Mouse (Mus musculus) G1E-ER4 (cell line): ENCODE results near the gene Fstl1. TPM values are rescaled to one million over a fixed set of nuclear protein-coding genes. Genes with fewer than 3 reads are reported as not detected.

Experiments
- GATA1 ChIP-seq: IDR thresholded peaks from one replicate; pipeline ENCODE4 v1.8.0; 2012; ENCODE audit warnings: low read length, inconsistent platforms
- polyA plus RNA-seq: library from polyadenylated mRNA; stranded (reverse); fragments of >175 nt; gene quantifications from 2 replicates; pipeline ENCODE4 v1.2.3, GENCODE M21; 2012

Fstl1 gene
- polyA plus RNA-seq, 1 experiment, result not detected

DNA sequence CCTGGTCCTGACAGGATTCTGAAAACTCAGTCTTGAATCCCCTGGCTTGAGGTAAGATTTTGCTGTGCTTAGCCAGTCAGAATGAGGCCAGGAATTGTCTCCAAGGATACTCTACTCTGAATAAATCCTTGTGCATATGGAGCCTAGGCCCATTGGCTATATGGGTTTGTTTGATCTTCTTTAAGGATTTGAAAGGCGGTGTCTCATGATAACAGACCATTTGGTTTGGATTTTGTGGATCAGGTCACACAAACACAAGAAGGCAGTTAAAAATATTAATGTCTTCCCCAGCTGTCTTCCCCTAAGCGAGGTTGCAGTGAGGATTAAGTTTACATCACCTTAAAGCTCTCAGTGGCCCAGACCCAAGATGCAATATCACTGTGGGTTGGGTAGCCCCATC, 65.8 kb downstream of the Fstl1 start:
- no peak for TF ChIP-seq GATA1

- TF ChIP-seq GATA1, result no peak
Observed at GRCm38 (mm10) chr16:37843740-37844139, 67.1 kb downstream of the Fstl1 start.

DNA sequence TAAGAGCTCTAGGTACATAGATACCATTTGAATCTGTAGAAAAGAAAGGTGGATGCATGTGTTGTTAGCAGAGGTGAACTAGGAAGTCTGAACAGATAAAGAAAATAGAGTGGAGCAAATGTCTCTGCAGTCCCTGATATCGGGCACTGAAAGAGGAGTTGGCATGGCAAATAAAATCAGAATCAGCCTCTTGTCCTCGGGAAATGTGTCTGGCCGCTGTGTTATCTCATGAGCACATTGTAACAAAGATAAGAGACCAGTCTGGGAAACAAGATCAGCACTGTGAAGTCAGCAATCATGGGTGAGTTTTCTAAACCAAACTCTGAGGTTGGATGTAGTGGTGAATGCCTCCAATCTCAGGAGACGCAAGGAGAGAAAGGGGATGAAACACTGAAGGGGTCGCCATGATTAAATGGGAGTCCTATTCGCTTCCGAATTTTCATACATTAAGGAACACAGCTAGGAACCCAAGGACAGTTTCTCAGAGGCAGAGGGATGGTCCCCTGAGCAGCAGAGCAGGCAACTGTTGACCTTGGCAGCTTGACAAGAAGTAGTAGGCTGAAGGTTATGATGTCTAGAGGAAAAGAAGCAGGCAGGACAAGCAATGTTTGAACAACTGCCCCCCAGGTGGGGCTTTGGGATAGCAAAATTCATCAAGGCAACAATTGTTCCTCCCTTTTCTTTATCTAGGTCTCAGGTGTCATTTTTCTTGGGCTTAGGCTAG, 68.7 kb downstream of the Fstl1 start:
- TF ChIP-seq GATA1, result peak; percentile 51

DNA sequence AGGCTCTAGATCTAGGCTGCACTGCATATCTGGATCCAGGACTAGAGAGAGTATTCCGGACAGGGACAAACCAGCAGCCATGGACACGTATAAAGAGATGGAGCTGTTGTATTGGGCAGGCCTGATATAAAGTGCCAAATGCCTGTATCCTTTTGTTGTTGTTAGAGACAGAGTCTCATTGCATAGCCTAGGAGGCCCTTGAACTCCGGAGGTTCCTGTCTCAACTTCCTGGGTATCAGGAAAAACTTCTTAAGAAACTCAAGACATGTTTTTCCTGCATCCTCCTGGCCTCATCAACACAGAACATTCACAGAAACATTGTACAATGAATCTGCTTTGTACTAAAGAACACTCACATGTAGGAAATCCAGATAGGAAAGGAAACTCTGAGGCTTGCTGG, 70.4 kb downstream of the Fstl1 start:
- TF ChIP-seq GATA1, result no peak

GRCm38 (mm10) chr16:37851366-37851765, 74.7 kb downstream of the Fstl1 start:
- no peak for TF ChIP-seq GATA1

DNA sequence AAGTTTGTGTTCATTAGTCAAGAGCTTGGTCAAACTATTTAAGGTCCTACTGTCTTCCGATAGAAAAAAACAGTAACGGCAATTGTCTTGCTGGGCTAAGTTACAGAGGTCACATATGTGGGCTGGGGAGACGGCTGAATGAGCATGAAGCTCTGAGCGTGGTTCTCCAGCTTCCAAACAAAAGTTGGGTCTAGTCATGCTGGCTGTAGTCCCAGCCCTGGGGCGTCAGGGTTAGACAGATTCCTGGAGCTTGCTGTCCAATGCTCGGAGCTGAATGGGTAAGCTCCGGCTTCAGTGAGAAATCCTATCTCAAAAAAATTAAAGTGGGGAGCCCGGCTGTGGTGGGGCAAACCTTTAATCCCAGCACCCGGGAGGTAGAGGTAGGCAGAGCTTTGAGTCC, 76.6 kb downstream of the Fstl1 start:
- no peak for TF ChIP-seq GATA1

GRCm38 (mm10) chr16:37854054-37854453, 77.4 kb downstream of the Fstl1 start:
- TF ChIP-seq GATA1, result no peak

DNA sequence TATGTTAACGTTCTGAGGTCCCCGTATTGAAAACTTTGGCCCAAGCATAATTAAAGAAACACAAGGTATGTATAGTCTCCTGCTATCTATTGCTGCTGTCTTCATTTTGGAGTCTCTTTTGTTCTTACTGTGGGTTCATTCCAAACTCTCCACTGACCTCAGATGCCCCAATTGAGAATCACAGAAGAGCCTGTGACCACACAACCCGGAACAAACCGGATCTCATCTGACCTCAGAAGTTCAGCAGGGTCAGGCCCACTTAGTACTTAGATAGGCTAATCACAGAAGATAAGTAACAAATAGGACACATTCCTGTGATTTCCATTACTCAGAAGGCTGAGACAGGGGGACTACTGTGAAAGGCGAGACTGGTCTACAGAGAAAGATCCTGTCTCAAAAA, 77.9 kb downstream of the Fstl1 start:
- TF ChIP-seq GATA1, result no peak

DNA sequence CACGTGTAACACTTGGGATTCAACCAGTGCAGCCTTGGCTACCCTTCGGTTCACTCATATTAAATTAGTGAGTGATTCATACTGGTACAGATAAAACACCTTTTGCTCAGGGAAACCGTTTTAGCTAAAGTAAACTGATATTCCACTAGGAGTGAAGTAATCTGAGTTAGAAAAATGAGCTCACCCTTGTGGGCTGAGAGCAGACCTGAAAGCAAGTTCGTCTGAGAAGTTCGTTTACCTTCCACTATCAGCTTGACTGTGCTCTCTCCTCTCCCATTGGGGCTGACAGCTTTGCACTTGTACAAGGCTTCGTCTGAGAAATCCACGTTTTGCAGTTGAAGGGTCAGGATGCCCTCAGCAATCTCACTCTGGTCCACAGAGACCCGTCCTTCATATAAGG, 78.9 kb downstream of the Fstl1 start:
- no peak for TF ChIP-seq GATA1

DNA sequence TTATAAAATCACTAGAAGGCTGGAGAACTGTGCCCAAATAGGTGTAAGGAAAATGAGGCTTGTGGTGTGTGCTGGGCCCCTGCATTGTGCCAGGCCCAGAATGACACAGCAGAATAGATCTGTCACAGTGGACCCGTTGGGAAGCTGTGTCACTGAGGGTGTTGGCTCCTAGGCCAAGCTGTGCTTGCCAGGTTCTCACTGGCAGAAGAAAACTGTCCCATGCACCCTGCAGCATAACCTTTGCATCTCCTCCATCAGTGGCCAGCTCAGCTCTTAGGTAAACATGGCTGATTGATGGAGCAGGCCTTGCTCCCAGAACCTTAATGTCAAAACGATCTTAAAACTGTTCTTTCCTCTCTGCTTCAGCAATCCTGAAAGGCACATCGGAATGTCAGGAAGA, 79.7 kb downstream of the Fstl1 start:
- no peak for TF ChIP-seq GATA1

DNA sequence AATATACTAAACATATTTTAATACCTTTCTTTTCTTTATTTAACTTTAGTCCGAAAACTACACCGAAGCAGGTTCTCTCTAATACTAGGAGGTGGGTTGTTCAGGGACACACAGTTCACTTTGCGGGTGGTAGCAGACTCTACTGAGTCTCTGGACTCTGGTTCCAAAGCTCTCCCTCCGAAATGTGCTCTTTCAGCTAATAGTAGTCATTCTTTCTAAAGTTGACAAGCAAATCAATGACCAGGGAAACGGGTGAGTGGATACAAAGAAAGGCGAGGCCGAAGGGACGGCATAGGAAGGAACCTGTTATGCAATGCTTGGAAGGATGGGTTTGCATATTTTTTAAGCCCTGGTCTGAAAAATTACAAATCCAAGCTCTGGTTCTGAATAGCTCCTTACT, 80.8 kb downstream of the Fstl1 start:
- no peak for TF ChIP-seq GATA1

DNA sequence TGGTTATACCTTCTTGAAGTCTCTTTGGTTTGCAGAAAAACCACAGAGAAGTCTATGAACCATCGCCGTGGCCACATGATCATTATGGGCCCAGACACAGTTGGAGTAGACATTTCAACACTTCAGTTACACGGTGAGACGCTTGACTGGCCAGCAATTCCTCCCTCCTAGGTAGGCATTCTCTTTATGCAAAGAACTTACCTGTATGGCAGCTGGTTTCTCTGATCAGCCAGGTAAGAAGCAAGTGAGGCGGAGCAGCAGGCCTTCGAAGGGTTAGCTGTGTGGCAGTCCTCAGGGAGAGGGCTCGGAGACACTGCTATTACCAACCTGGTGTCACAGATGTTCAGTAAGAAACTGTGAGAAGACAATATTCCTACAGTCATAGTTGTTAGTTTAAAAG, 83.5 kb downstream of the Fstl1 start:
- TF ChIP-seq GATA1, result no peak

GRCm38 (mm10) chr16:37861029-37861428, 84.4 kb downstream of the Fstl1 start, which contains the start of gene Gm36028:
Gene Gm36028, minus strand, starts transcription at chr16:37861146.
- no peak for TF ChIP-seq GATA1

GRCm38 (mm10) chr16:37863876-37864275, 87.2 kb downstream of the Fstl1 start:
- TF ChIP-seq GATA1, result no peak

GRCm38 (mm10) chr16:37865841-37866240, 89.2 kb downstream of the Fstl1 start:
- TF ChIP-seq GATA1, result no peak

GRCm38 (mm10) chr16:37867791-37868505, 91.3 kb downstream of the Fstl1 start, which contains the start of gene Lrrc58:
Gene Lrrc58, plus strand, starts transcription at chr16:37868389.
- no peak for TF ChIP-seq GATA1

DNA sequence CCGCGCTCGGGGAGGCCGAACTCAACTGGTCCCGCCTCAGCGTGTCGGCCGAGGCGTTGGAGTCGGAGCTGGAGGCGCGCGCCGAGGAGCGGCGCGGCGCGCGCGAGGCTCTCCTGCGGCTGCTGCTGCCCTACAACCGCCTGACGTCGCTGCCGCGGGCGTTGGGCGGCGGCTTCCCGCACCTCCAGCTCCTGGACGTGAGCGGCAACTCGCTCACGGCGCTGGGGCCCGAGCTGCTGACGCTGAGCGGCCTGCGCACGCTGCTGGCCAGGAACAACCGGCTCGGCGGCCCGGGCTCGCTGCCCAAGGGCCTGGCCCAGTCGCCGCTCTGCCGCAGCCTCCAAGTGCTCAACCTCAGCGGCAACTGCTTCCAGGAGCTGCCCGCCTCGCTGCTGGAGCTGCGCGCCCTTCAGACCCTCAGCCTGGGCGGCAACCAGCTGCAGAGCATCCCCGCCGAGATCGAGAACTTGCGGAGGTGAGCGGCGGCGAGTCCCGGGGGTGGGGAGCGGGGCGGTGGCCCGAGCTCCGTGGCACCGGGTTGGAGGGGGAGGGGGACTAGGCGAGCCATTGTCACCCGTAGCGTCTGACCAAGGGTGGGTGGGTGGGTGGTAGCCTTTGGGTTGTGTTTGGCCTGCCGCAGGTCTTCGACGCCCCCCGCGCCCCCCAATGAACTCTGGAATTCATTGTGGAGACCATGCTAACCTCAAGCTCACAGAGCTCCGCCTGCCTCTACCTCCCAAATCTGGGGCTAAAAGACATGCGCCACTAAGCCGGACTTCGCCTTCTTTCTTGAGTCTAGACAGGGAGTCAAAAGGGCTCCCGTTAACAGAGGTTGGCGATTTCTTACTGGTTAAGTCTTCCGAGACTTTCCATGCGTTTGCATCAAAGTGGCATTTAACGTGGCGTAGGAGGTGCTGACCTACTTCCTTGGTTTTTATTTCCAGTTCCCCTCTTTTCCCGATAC, 92.1 kb downstream of the Fstl1 start:
- TF ChIP-seq GATA1, result no peak
